Mouse (Mus musculus): ENCODE data around the gene Gfer.

Gfer gene

DNA sequence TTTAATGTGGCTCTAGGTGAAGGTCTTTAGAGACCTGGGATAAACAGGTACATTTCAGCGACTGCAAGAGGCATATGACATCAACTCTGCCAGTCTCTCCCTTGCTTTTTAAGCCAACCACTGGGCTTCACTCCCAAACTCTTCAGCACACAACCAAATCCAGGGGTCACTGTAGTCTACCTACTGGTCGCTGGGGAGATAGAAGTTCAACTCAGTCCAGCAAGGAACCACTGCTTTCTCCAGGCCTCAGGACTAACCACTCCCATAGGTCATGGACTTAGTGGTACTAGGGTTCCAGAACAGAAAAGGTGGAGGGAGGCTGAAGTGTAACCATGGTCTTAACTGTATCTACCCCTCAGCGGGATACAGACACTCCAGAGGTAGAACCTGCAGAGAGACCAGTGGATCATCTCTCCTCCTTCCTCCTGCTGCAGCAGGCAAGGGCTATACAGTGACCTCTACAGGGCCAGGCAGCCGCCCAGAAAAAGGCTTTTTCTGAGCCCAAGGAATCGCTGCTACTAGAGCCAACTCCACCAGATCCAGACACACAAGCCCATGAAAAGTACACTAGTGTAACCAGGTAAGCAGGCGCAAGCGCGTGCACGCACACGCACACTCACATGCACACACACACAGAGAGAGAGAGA, 47.1 kb downstream of the Gfer start:
- DNase-seq (ENCODE audit: inconsistent ontology term): no peak

GRCm38 (mm10) chr17:24647493-24647892, 48.5 kb downstream of the Gfer start:
- no peak for DNase-seq (ENCODE audit: inconsistent ontology term)

DNA sequence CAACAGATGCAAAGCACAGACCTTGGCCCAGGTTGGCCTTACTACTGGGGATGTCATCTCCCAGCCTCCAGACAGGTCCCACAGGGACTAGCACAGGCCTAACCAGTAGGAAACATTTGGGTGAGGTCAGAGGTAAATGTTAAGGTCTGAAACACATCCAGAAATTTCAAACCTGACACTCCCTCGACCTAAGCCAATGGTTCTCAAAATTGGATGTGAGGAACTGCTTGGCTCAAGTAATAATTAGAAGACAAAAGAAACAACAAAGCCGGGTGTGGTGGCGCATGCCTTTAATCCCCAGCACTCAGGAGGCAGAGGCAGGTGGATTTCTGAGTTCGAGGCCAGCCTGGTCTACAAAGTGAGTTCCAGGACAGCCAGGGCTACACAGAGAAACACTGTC, 49.6 kb downstream of the Gfer start:
- no peak for DNase-seq (ENCODE audit: inconsistent ontology term)

GRCm38 (mm10) chr17:24645916-24646315, 50.0 kb downstream of the Gfer start:
- no peak for DNase-seq (ENCODE audit: inconsistent ontology term)

- DNase-seq (ENCODE audit: inconsistent ontology term): peak; percentile 65
These were observed 50.9 kb downstream of the Gfer start for GRCm38 (mm10) chr17:24644875-24645721.

- DNase-seq (ENCODE audit: inconsistent ontology term): peak; percentile 76
These were observed 51.8 kb downstream of the Gfer start for GRCm38 (mm10) chr17:24644030-24644715.

All from Muller cell, postnatal 12 days (primary cell).